Mouse (Mus musculus): ENCODE measurements around the gene Atp8a1.

- no peak for TF ChIP-seq EP300 (IDR thresholded peaks at IDR 0.05)
- TF ChIP-seq CTCF (IDR thresholded peaks at IDR 0.05) = no peak
Measured at GRCm38 (mm10) chr5:67821987-67822401, 25.2 kb downstream of the Atp8a1 start.

Measured in lung, postnatal 0 days (tissue).